Mouse (Mus musculus) retina, postnatal 7 days (tissue): Measurements from ENCODE around the gene Atp6v0e2.
"Not testable (repeated sequence)": the region's sequence is repeated elsewhere in the genome, so short reads cannot be mapped to it uniquely, and the experiment has no call there.

Source experiments
- DNase-seq: peaks from one replicate; pipeline ENCODE4 v3.0.0-alpha.2; 2012; ENCODE audit warnings: low read depth, low spot score

Gene Atp6v0e2

GRCm38 (mm10) chr6:48537105-48537954, at the start of gene Atp6v0e2:
Gene Atp6v0e2 (plus strand): TSS chr6:48537615.
- DNase-seq, result peak; percentile 88

- DNase-seq, result no peak
Measured at GRCm38 (mm10) chr6:48487747-48488725, 49.4 kb upstream of the Atp6v0e2 start.

GRCm38 (mm10) chr6:48489741-48490140, 47.7 kb upstream of the Atp6v0e2 start:
- no peak for DNase-seq

GRCm38 (mm10) chr6:48491361-48491760, 46.1 kb upstream of the Atp6v0e2 start:
- no peak for DNase-seq

GRCm38 (mm10) chr6:48493136-48493730, 44.2 kb upstream of the Atp6v0e2 start:
- DNase-seq, result no peak

GRCm38 (mm10) chr6:48497521-48497920, 39.9 kb upstream of the Atp6v0e2 start:
- DNase-seq, result no peak

GRCm38 (mm10) chr6:48503847-48504240, 33.6 kb upstream of the Atp6v0e2 start:
- DNase-seq, result no peak

- DNase-seq, result peak; percentile 64
Measured at GRCm38 (mm10) chr6:48504241-48504854, 33.1 kb upstream of the Atp6v0e2 start.

- no peak for DNase-seq
Measured at GRCm38 (mm10) chr6:48508087-48508486, 29.3 kb upstream of the Atp6v0e2 start.

- no peak for DNase-seq
Measured at GRCm38 (mm10) chr6:48510426-48510825, 27.0 kb upstream of the Atp6v0e2 start.

GRCm38 (mm10) chr6:48511861-48512260, 25.6 kb upstream of the Atp6v0e2 start:
- no peak for DNase-seq

- not testable (repeated sequence) for DNase-seq
Measured at GRCm38 (mm10) chr6:48524882-48525281, 12.5 kb upstream of the Atp6v0e2 start.

GRCm38 (mm10) chr6:48527901-48528300, 9.5 kb upstream of the Atp6v0e2 start:
- DNase-seq, result no peak

GRCm38 (mm10) chr6:48529261-48529660, 8.2 kb upstream of the Atp6v0e2 start:
- DNase-seq, result no peak

- DNase-seq, result no peak
Measured at GRCm38 (mm10) chr6:48529871-48530440, 7.5 kb upstream of the Atp6v0e2 start.

GRCm38 (mm10) chr6:48530862-48531261, 6.6 kb upstream of the Atp6v0e2 start:
- no peak for DNase-seq

- DNase-seq, result no peak
Measured at GRCm38 (mm10) chr6:48533475-48533874, 3.9 kb upstream of the Atp6v0e2 start.

- no peak for DNase-seq
Measured at GRCm38 (mm10) chr6:48534913-48535312, 2.5 kb upstream of the Atp6v0e2 start.

- no peak for DNase-seq
Measured at GRCm38 (mm10) chr6:48536091-48536490, 1.3 kb upstream of the Atp6v0e2 start.

- DNase-seq, result peak; percentile 73
Measured at GRCm38 (mm10) chr6:48538841-48539737, 1.7 kb downstream of the Atp6v0e2 start.
